Mouse (Mus musculus) spleen, adult 2 months (tissue): ENCODE data around the gene Schip1.

ENCODE experiments used
- CTCF ChIP-seq: fragments of 200-500 bp; IDR thresholded peaks from 2 replicates; pipeline ENCODE4 v1.5.1; 2011; ENCODE audit warnings: mild to moderate bottlenecking, inconsistent platforms; ENCODE audit not compliant: insufficient read depth, insufficient read length, insufficient replicate concordance; ENCODE audit errors: extremely low read depth
- POLR2A ChIP-seq: fragments of 200-500 bp; IDR thresholded peaks from 2 replicates; pipeline ENCODE4 v1.6.1; 2011; ENCODE audit warnings: low read depth, low read length, inconsistent platforms

GRCm38 (mm10) chr3:68476336-68476735 is 411.7 kb downstream of the Schip1 start:
- TF ChIP-seq POLR2A (no peak), CTCF (no peak)
